Mouse (Mus musculus): ENCODE measurements around the gene Tmem169.

GRCm38 (mm10) chr1:72313399-72314039, 29.4 kb downstream of the Tmem169 start:
- TF ChIP-seq POLR2AphosphoS2 (IDR thresholded peaks at IDR 0.05; ENCODE audit: insufficient read length, low read depth) (no peak), POLR2A (IDR thresholded peaks at IDR 0.05; ENCODE audit: insufficient read length, low read depth) (no peak), CEBPB (IDR thresholded peaks at IDR 0.05; ENCODE audit: insufficient read depth, poor library complexity, severe bottlenecking) (no peak), MAX (IDR thresholded peaks at IDR 0.05; ENCODE audit: low read depth) (no peak), TCF12 (IDR thresholded peaks at IDR 0.05; ENCODE audit: insufficient read depth, poor library complexity, severe bottlenecking) (no peak), MYOG (IDR thresholded peaks at IDR 0.05; ENCODE audit: control insufficient read depth in 1 of 3, insufficient read depth in 1 of 3, insufficient read length in 2 of 3, low read depth in 2 of 3) (no peak), MYOD1 (IDR thresholded peaks at IDR 0.05; ENCODE audit: control insufficient read depth in 1 of 3, insufficient read length in 2 of 3, low read depth in 2 of 3) (no peak), REST (IDR thresholded peaks at IDR 0.05; ENCODE audit: insufficient read depth, insufficient read length) (no peak), USF1 (IDR thresholded peaks at IDR 0.05; ENCODE audit: low read depth) (no peak), E2F4 (IDR thresholded peaks at IDR 0.05; ENCODE audit: insufficient read depth) (no peak), SRF (IDR thresholded peaks at IDR 0.05; ENCODE audit: control insufficient read depth, insufficient read length, low read depth) (no peak), TCF3 (IDR thresholded peaks at IDR 0.05; ENCODE audit: insufficient read length, low read depth) (no peak)

Data from myocyte (in vitro differentiated cells).